Mouse (Mus musculus): ENCODE data around the gene Gpr179.

The Gpr179 gene

DNA sequence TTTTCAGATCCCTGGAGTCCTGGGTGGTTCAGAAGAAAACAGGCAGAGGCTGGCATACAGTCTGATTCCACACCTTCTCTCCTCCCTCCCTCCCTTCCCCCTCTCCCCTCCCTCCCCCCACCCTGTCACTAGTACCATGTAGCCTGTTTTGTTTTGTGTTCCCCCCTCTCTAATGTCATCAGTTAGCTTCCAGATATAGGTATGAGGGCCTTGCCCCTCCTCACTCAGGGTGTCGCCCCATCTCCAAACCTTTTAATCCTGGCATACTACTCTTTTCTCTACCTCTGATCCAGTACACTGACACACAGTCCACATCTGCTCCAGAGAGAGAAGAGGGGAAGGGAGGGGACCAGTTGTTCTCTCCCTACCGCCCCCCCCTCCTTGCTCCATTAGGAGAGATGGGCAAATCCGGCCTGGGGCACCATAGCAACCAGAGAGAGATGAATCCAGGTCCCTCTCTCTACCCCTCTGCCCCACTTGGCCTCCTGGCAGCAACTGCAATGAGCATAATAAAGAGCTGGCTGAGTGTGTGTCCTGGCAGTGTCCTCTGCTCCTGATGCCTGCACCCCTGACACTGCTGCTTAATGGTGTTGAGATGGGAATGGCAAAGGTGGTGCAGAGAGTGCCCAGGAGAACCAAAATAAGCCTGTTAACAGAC, at the start of gene Gpr179:
TSS of gene Gpr179 (minus strand) at position 51 of the 658 bp plus-strand sequence.
- DNase-seq, result no peak

DNA sequence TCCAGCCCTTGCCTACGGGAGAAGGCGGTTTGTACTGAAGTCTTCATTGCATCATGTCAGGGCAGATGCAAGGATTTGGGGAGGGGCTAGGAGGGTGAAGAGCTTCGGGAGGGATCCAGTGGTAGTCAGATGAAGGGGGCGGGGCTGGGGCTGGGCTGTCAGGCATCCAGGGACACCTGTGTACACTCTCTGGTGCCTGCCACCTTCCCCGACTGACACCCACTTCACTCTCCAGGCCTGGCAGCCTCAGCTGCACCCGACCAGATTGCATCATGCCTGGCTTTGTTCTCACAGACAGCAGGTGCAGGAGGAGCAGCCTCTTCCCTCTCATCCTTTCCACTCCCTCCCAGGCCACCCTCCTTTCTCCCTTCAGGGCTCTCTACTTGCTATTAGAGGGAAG, 49.2 kb upstream of the Gpr179 start:
- DNase-seq, result peak; percentile 91

DNA sequence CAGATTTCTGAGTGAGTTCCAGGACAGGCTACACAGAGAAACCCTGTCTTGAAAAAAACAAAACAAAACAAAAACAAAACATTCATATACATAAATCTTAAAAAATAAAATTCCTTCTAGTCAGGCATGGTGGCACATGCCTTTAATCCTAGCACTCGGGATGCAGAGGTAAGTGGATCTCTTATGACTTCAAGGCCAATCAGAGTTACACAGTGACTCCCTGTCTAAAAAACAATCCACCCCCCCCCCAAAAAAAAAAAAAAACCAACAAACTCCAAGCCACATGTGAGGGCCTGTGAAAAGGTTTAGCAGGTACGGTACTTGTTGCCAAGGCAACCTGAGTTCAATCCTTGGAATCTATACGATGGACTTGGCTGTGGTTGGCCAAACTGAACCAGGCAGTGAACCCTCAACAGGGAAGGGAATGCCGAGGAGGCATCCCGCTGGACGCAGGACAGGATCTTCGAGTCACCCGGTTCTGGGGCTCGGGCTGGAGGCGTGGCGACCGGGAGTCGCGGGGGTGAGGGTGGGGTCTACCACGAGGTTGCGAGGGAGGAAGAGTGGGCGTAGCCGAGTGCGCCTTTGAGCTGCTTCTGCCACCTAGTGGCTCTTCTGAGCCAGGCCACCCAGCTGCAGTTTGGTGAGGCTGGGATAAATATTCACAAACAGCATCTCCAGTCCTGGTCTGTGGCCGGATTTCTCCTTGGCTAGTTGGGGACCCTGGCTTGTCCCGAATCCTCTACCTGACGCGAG, 48.3 kb upstream of the Gpr179 start:
- DNase-seq, result peak; percentile 89

DNA sequence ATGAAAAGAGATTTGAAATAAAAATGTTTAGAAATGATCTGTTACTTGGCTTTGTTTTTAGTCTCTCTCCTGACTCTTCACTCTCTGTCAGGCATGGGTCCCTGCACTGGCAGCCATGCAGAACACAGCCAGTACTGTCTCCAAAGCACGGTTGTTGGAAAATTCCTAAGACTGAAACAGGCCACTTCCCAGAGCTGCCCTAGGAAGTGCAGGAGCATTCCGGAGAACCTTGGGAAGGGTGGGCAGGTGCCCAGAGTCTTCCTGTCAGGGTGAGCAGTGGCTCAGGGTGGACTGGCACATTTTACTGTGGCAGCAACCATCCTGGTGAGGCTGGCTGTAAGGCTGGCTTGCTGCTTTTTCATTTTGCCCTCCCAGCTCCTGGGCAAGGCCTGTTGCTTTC, 46.6 kb upstream of the Gpr179 start:
- no peak for DNase-seq

DNA sequence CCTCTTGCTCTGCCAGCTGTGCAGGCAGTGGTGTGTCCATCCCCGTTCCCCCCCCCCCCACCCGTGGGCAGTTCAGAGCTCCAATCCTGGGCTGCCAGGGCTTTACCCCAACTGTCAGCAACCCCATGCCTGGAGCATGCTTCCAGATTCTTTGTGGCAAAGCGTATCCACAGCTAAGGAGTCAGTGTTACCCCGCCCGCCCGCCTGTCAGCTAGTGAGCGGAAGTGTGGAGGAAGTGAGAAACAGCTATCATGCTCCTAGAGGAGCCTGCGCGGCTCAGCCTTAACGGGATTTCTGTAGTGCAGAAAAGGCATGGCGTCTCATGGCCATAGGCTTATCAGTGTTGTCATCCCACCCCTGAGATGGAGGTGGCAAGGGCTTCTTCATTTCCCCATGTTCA, 42.3 kb upstream of the Gpr179 start:
- no peak for DNase-seq

DNA sequence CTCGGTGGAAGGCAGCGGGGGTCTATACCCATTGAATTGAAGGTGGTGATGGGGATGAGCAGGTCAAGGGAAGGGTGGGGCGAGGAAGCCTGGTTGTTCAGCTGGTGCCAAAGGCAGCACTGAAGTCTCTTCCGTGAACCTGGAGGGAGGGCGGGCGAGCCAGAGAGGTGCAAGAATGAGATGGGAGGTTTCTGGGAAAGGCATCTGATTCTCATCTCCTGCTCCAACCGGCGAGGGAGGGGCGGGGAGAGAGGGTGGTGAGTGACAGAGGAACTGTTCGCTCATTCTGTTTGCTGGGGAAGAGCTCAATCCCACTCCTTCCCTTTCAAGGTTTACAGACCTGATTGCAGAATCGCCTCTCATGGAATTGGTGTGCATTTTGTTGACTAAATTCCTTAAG, 41.8 kb upstream of the Gpr179 start:
- no peak for DNase-seq

DNA sequence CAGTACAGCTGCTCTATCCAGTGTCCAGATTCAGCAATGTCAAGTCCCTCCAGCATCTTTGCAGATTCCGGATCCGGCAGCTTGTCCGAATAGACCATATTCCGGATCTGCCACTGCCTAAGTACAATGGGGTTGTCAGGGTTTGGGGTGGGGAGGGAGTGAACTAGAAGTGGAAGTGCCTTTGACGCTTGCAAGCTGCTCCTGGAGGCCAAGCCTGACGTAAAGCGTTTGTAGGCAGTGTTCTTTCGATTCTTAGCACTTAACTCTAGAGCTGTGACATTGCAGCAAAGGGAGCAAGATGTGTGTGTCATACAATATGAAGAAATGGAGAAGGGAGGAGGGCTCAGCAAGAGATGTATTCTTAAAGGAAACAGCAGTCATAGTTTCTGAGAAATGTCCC, 37.2 kb upstream of the Gpr179 start:
- no peak for DNase-seq

DNA sequence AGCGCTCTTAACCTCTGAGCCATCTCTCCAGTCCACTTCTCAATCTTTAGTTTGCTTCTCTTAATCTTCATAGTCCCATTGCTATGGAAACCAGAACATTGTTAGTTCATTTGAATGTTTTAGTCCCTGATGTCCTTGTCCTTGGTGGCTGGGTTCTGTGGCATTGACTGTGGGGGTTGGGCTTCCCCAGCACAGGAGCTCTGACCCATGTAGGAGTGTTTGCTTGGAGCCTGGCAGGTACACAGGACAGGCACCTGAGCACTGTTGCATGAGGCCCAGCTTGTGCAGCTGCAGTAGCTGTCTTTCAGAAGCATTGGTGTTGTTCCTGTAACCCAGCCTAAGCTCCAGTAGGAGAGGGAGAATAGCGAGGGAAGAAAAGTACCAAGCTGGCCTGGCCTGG, 35.9 kb upstream of the Gpr179 start:
- no peak for DNase-seq

DNA sequence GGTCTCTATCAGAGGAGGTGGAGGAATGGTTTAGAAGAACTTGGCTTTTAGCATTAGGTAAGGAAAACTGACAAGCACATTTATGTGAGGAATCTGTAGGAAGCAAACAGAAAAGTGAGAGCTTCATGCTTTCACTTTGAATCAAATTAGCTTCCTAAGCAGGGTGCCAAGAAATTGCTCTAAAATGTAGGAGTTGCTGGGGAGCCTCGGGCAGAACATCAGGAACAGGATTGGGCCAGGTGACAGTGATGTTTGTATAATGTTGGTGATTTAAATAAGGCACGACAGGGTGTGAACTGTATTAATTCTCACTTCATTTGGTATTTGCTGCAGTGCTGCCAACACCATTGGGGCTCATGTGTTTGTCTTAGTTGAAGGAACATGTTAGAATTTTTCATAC, 31.9 kb upstream of the Gpr179 start:
- no peak for DNase-seq

DNA sequence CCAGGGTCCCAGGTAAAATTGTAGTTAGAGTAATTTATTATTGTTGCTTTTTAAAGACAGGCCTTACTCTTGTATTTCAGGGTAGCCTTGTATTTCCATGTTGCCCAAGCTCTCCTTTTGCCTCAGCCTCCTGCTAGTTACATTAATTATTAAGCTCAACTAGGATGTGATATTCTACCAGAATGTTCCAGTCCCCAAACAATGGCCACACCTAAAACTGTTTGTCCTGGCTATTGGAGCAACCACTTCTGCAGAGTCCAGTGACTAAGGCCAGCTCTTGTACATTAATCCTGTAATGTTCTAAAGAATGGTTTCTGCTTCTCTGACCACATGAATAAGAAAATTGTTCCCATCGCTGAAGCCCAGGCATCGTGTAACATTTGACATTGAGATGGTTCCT, 31.1 kb upstream of the Gpr179 start:
- DNase-seq, result no peak

DNA sequence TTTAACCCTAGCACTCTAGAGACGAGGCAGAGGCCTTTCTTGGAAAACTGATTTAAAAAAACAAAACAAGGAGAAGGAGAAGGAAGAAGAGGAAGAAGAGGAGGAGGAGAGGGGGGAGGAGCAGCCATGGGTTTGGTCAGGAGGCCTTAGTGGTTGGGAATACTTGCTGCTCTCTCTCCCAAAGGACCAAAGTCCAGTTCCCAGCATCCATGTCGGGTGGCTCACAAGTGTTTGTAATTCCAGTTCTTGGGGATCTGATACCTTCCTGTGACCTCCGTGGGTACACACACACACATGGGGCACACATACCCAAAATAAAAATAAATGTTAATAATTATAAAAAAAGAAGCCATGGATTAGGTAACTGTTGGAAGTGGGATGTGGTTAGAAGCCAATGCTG, 28.2 kb upstream of the Gpr179 start:
- DNase-seq, result no peak

DNA sequence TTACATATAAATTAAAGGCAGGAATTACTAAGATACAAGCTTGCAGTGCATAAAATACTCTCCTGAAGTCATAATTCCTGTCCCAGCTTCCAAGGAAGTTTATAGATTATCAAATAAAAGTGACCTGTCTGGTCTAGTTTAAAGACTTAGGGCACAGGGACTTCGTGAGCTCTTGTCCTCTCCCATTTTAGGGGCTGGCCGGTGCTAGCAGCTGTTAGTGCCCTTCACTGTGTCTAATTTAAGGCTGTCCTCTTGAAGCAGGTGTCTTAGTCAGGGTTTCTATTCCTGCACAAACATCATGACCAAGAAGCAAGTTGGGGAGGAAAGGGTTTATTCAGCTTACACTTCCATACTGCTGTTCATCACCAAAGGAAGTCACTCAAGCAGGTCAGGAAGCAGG, 21.5 kb upstream of the Gpr179 start:
- DNase-seq, result no peak

DNA sequence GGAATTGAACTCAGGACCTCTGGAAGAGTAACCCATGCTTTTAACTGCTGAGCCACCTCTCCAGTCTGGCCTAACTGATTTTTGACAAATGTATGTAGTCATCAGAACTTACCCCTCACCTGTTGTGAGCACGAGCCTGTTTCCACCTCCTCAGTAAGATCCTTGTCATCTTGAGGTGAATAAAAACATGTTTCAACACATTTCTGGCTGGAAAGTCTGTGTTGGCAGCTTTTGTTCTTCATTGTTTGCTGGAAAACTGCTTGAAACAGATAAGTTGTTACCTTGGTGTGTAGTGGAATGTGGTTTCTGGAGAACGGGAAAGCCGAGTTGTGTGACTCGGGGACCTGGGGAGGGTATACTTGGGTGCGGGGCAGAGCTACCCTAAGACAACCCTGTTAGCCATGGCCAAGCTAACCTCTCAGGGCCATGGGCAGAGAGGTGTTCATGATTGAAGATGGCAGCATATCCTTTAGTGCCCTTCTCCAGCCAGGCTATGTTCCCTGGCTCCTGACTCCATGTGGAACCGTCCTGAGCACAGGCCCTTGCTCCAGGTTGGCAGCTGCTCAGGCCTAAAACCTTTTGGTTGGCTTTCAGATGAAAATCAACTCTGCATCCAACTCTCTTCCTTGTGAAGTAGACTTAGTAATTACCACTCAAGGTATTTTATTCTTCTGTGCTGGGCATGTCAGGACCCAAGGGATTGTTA, 20.4 kb upstream of the Gpr179 start:
- DNase-seq, result peak; percentile 79

DNA sequence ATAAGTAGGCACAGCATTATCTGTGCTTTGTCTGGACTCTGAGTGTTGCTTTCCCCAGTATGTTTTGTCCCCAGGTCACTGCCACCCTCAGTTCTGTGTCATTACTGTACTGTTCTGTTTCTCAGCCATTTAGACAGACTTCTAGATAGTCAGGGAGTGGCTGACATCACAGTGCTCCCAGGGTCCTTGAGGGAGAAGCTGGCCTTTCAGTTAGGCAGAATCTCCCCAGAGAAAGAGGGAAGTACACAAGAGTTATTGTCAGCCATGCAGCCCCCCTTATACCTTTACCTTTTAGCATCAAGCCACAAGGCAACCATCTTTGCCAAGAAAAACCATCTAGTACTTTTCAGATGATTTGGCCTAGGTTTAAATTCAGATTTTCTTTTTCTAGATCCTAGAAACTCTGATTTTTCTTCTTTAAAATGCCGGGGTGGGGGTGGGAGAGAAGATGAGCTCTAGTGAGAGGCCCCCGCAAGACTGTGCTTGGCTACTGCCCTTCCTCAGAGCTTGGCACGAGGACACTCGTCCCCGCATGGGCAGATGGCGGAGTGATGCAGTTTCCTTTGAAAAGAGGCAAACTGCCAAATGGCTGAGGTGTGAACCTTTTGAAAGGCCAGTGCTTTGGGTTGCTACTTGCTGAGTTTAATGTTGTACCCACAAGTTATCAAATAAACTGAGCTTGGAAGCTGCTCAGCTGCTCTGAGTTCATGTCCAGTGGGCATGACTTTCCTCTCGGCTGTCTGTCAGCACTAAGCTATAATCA, 18.6 kb upstream of the Gpr179 start:
- peak; percentile 97 for DNase-seq

DNA sequence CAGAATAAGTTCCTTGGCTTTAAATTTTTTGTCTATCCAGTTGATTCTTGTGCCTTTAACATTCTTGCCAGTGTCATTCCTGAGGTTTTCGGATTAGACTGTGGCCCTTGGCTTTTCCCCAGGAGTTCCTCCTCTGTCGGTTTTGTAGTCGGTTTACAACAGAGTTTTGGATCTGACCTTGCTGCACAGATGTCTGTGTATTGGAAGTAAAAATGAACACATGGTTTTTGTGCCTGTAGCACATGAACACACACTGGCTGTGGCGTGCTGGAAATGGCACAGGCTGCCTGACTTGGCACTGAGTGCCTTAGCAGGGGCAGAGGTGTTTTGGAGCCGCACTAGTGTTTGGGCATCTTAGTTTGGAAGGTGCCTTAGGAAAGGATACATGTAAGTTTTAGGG, 16.6 kb upstream of the Gpr179 start:
- DNase-seq, result peak; percentile 70

DNA sequence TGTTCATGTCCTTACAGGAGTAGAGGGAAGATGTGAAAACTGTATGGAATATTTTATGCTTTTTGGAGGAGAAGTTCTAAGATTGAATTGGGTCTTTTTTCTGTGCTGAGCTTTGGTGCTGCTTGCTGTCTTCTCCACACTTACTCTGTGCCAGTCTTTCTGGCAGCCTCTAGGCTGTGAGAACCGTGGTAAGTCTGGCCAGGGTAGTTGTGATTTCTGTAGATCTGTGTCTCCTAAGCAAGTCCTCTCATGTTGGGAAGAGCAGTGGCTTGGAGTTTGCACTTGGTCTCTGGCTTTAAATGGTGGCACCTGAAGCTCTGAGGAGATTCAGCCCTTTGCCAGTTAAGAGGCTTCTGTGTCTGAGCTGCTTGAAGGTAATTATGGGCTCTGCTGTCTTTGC, 13.7 kb upstream of the Gpr179 start:
- DNase-seq, result no peak

DNA sequence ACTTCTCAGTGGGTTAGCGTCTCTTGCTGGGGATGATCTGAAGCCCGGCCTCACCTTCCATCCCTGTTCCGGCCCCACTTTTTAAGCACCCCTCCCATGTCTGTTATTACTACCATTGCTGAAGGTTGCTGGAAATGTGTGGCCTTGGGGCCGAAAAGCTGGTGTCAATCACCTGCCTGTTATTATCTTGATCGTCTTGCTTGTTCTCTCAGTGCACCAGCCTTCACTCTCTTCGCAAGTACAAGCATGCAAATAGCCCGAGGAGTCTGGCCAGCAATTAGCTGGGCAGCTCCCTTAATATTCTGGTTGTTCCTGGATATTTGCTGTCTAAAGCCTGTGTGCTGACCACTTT, 11.7 kb upstream of the Gpr179 start:
- DNase-seq, result no peak

DNA sequence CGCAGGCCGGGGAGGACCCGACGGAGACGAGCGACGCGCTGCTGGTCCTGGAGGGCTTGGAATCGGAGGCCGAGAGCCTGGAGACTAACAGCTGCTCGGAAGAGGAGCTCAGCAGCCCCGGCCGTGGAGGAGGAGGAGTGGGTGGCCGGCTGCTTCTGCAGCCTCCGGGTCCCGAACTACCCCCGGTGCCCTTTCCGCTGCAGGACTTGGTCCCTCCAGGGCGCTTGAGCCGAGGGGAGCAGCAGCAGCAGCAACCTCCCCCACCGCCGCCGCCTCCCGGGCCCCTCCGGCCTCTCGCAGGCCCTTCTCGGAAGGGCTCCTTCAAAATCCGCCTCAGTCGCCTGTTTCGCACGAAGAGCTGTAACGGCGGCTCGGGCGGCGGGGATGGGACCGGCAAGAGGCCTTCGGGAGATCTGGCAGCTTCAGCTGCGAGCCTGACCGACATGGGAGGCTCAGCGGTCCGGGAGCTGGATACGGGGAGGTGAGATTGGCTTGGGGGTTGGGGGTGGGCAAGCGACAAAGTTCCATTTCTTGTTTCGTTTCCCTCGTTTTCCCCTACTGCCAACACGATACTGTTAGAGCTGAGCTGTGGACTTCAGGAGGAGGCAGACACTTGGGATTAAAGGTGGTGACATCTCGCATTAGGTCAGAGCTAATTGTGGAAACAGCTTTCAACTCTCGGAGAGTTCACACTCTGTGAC, 11.2 kb upstream of the Gpr179 start:
- DNase-seq, result peak; percentile 66

DNA sequence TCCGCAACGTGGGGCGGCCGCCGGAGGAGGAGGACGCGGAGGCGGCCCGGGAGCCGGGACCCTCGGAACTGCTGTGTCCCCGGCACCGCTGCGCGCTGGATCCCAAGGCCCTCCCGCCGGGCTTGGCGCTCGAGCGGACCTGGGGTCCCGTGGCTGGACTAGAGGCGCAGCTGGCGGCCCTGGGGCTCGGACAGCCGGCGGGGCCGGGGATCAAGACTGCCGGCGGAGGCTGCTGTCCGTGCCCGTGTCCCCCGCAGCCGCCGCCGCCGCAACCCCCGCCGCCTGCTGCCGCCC, 10.7 kb upstream of the Gpr179 start:
- DNase-seq, result no peak

DNA sequence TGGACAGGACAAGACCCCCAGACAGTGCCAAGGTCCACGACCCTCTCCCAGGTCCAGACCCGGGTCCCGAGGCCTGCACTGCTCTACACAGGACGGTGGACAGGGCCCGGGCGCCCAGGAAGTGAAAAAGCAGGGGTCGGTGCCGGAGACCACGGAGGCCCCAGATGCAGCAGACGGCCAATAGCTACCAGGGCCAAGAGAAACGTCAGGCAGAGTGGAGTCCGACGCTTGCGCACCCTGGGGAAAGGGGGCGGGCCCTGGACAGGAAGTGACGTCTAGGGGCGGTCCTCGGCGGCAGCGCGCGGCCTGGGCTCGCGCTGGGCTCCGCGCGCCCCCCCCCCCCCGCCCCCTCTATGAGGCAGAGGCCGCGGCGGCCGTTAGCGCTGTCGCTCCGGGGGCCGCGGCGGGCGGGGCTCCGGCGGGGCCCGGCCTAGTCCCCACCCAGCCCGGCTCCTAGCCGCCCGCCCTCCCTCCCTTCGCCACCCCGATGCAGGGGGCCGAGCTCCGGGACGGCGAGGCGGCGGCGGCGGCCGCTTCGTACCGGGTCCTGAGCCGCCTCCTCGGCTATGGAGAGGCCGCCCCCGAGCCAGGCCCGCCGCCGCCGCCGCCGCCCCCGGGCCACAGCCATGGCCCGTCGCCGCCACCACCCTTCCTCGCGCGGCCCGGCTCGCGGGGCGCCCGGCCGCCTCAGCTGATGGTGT, 10.2 kb upstream of the Gpr179 start, which contains the start of gene Socs7:
TSS of gene Socs7 (plus strand) at position 604 of the 701 bp plus-strand sequence.
- peak; percentile 94 for DNase-seq

DNA sequence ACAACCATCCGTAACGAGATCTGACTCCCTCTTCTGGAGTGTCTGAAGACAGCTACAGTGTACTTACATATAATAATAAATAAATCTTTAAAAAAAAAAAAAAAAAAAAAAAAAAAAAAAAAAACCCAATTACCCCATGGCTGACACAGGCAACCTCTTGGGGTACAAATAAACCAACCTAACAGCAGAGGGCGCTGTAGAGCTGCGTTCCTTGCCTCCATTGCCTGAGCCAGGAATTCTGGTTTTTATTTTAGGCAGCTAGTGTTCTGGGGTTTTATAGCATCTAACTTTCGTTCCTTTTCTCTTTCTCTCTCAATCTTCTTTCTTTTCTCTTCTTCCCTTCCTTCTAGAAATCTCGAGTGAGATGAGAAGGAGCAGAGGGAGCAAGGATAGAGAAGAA, 5.8 kb upstream of the Gpr179 start:
- DNase-seq, result peak; percentile 66

DNA sequence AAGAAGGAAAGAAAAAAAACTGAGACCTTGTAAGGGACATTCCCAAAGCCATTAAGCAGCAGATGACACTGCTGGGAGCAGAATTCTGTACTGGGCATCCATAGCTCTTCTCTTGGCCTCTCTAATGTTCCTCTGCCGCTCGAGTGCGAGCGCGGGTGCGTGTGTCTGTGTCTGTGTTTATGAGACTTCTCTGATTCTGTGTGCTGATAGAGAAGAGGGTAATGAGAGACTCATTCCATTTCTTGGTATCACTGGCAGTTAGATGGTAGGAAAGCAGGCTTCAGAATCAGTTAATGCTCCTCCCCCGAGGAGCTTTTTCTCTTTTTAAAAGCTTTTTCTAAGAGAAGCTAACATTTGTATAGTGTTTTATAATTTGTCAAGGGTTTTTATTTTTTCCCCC, 3.4 kb upstream of the Gpr179 start:
- no peak for DNase-seq

Data from cerebellum, adult 9-11 months (tissue).